Mouse (Mus musculus): ENCODE data around the gene Fam81b. TPM values are rescaled to one million over a fixed set of nuclear protein-coding genes. Genes with fewer than 3 reads are reported as not detected.
A peak's percentile ranks its signal among the peaks of the same experiment; 100 is the strongest.

The Fam81b gene
- polyA plus RNA-seq, 1 experiment from 2014 or later: not detected

DNA sequence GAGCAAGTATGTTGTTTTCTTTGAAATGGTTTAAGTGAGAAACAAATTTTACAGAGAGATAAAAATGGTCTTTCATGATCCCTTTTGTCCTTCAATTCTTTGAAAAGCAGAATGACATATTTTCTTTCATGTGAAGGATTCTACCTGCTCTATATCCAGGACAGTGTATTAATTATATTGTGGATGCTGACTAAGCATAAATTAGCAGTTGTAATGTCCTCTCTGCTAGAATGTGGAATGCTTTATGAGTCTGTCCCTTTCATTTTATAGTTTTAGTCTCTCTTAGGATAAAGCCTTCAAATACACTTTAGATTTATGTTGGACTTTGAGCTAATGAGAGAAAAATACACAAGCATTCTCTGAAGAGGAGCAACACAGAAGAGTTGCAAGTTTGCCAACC, 130.6 kb downstream of the Fam81b start:
- H3K27me3 ChIP-seq (ENCODE audit: control insufficient read depth, insufficient read depth, low read length): no peaks in the 10 kb centered on the region
- no peak overlapping the region for H3K4me3 ChIP-seq (ENCODE audit: low read depth, low read length)
- no peak overlapping the region for H3K4me2 ChIP-seq
- H3K9me3 ChIP-seq (ENCODE audit: control insufficient read depth, low read length): no peaks in the 10 kb centered on the region; the same call in 1 of the 2 replicates
- peaks cover 5% of the 10 kb centered on the region; the same call in 1 of the 2 replicates for H3K36me3 ChIP-seq (ENCODE audit: control insufficient read depth, insufficient read depth, low read length)
- H3K27ac ChIP-seq (ENCODE audit: low read depth, low read length): no peak overlapping the region
- no peaks in the 10 kb centered on the region for H3K4me1 ChIP-seq (ENCODE audit: control insufficient read depth, insufficient read depth, low read length)
- H3K9ac ChIP-seq (ENCODE audit: low read length): no peak overlapping the region
- ATAC-seq (ENCODE audit: low FRiP score) (no peak), DNase-seq (ENCODE audit: low spot score, missing footprints) (peak; percentile 31)

GRCm38 (mm10) chr13:76160587-76160986, 144.3 kb downstream of the Fam81b start:
- Histone ChIP-seq H3K9me3 (ENCODE audit: control insufficient read depth, low read length) (no peaks in the 10 kb centered on the region), H3K36me3 (ENCODE audit: control insufficient read depth, insufficient read depth, low read length) (peaks cover 6% of the 10 kb centered on the region; the same call in 1 of the 2 replicates), H3K27me3 (ENCODE audit: control insufficient read depth, insufficient read depth, low read length) (no peaks in the 10 kb centered on the region), H3K4me3 (ENCODE audit: low read depth, low read length) (no peak overlapping the region), H3K4me1 (ENCODE audit: control insufficient read depth, insufficient read depth, low read length) (no peaks in the 10 kb centered on the region), H3K9ac (ENCODE audit: low read length) (no peak overlapping the region), H3K4me2 (no peak overlapping the region), H3K27ac (ENCODE audit: low read depth, low read length) (no peak overlapping the region)
- no peak for ATAC-seq (ENCODE audit: low FRiP score)
- peak; percentile 54 for DNase-seq (ENCODE audit: low spot score, missing footprints)
- WGBS: 97% methylated on average over 2 of the region's 2 CpGs

- H3K36me3 ChIP-seq (ENCODE audit: control insufficient read depth, insufficient read depth, low read length): peaks cover 6% of the 10 kb centered on the region; the same call in 1 of the 2 replicates
- peak; percentile 60 for DNase-seq (ENCODE audit: low spot score, missing footprints)
- no peak for ATAC-seq (ENCODE audit: low FRiP score)
- H3K4me1 ChIP-seq (ENCODE audit: control insufficient read depth, insufficient read depth, low read length): no peaks in the 10 kb centered on the region
- no peak overlapping the region for H3K27ac ChIP-seq (ENCODE audit: low read depth, low read length)
- H3K27me3 ChIP-seq (ENCODE audit: control insufficient read depth, insufficient read depth, low read length): no peaks in the 10 kb centered on the region
- no peaks in the 10 kb centered on the region for H3K9me3 ChIP-seq (ENCODE audit: control insufficient read depth, low read length)
- WGBS: 100% methylated on average over 1 of the region's 1 CpGs
- H3K4me2 ChIP-seq: no peak overlapping the region
- no peak overlapping the region for H3K9ac ChIP-seq (ENCODE audit: low read length)
- H3K4me3 ChIP-seq (ENCODE audit: low read depth, low read length): no peak overlapping the region
Observed at GRCm38 (mm10) chr13:76157508-76157907, 147.4 kb downstream of the Fam81b start.

GRCm38 (mm10) chr13:76157099-76157498, 147.8 kb downstream of the Fam81b start:
- H3K4me3 ChIP-seq (ENCODE audit: low read depth, low read length): no peak overlapping the region
- H3K36me3 ChIP-seq (ENCODE audit: control insufficient read depth, insufficient read depth, low read length): peaks cover 6% of the 10 kb centered on the region; the same call in 1 of the 2 replicates
- no peak overlapping the region for H3K9ac ChIP-seq (ENCODE audit: low read length)
- H3K27ac ChIP-seq (ENCODE audit: low read depth, low read length): no peak overlapping the region
- ATAC-seq (ENCODE audit: low FRiP score): no peak
- no peaks in the 10 kb centered on the region for H3K27me3 ChIP-seq (ENCODE audit: control insufficient read depth, insufficient read depth, low read length)
- no peaks in the 10 kb centered on the region for H3K4me1 ChIP-seq (ENCODE audit: control insufficient read depth, insufficient read depth, low read length)
- H3K9me3 ChIP-seq (ENCODE audit: control insufficient read depth, low read length): no peaks in the 10 kb centered on the region
- DNase-seq (ENCODE audit: low spot score, missing footprints): peak; percentile 17
- 94% methylated on average over 3 of the region's 3 CpGs for WGBS
- H3K4me2 ChIP-seq: no peak overlapping the region

Small RNAs within 50 kb of the gene (microRNA-seq; reads per million reads assigned to microRNA genes)
- gene Gm24025: not detected

Other genes with a start within 250 kb of the Fam81b start
- gene Gpr150, start 248.1 kb downstream of the Fam81b start, polyA plus RNA-seq (2014; fragmentation: Nextera tagmentation; extraction: Ambion mirVana): 0.26 and 0.33 TPM in 2 replicates
- 5.3 and 7.6 TPM in 2 replicates for gene Arsk, start 206.4 kb downstream of the Fam81b start, polyA plus RNA-seq (2014; fragmentation: Nextera tagmentation; extraction: Ambion mirVana)
- 14.1 and 17.1 TPM in 2 replicates for gene Ttc37, start 206.3 kb downstream of the Fam81b start, polyA plus RNA-seq (2014; fragmentation: Nextera tagmentation; extraction: Ambion mirVana)
- gene Mctp1, start 79.5 kb upstream of the Fam81b start, polyA plus RNA-seq (2014; fragmentation: Nextera tagmentation; extraction: Ambion mirVana): 4.1 and 7.3 TPM in 2 replicates

Measured in midbrain, embryonic 11.5 days (tissue).